Mouse (Mus musculus) ES-E14 (cell line): Measurements from ENCODE around the gene Ppp2r5b.

Source experiments
- CHD2 ChIP-seq: IDR thresholded peaks from 2 replicates; pipeline ENCODE4 v1.6.1; 2014; ENCODE audit warnings: mild to moderate bottlenecking, low read depth, low read length, inconsistent platforms
- HCFC1 ChIP-seq: IDR thresholded peaks from 2 replicates; pipeline ENCODE4 v1.6.1; 2012; ENCODE audit warnings: low read length, inconsistent platforms, borderline replicate concordance; ENCODE audit not compliant: insufficient read depth

- TF ChIP-seq HCFC1 (no peak), CHD2 (no peak)
Observed at GRCm38 (mm10) chr19:6285226-6285625, 49.6 kb upstream of the Ppp2r5b start.
